Mouse (Mus musculus): ENCODE data around the gene Lmln. TPM values are rescaled to one million over a fixed set of nuclear protein-coding genes. Genes with fewer than 3 reads are reported as not detected.
"Not testable (repeated sequence)": the region's sequence is repeated elsewhere in the genome, so short reads cannot be mapped to it uniquely, and the experiment has no call there.

Lmln gene
- polyA plus RNA-seq, 1 experiment from 2014 or later, result 3.8 TPM

DNA sequence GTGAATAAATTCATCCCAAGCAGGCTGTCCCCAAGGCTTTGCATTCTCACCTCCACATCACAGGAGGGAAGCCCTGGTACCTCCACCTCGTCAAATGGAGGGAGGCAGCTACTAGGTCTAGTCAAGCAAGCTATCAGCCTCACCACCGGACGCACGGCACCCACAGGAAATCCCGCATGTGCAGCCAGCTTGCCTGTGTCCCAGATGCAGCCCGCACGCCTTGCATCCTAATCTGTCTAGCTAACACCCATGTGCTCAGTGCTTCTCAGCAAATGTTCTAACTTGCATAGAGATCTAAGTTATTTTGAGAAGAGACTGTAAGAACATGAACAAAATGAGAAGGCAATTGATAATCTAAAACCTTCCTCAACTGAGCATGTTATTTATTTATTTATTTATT is 36.0 kb upstream of the Lmln start:
- H3K27me3 ChIP-seq, result no peaks in the 10 kb centered on the region
- CTCF ChIA-PET, result interaction anchor here (1.4 kb wide), 1 partner anchor 129 kb away, joined by 3 read pairs; no protein-coding TSS in a partner anchor
- ATAC-seq (no peak), DNase-seq (ENCODE audit: low read depth, low spot score) (no peak)
- POLR2A ChIA-PET, result no interaction called here
- TF ChIP-seq CTCF (IDR thresholded peaks at IDR 0.05), result no peak
- in situ Hi-C loops (cut with MboI; ENCODE audit: low pct_unique_long_range_greater_than_20kb), result loop anchor here (10.0 kb wide), 2 partner anchors 212 to 332 kb away; partner anchors contain the start of gene Smbd1

DNA sequence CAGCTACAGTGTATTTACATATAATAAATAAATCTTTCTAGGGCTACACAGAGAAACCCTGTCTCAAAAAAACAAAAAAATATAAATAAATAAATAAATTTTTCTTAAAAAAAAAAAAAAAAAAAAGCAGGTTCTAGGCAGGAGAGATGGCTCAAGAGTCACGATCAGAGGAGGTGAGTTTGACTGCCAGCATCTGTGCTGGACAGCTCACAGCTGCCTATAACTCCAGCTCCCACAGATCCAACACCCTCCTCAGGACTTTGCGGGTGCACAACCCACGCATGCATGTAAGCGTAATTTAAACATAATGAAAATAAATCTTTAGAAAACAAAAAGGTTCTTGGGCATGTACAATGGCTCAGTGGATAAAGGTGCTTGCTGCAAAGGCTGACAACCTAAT is 26.3 kb upstream of the Lmln start:
- no peak for ATAC-seq
- in situ Hi-C loops (cut with MboI; ENCODE audit: low pct_unique_long_range_greater_than_20kb), result no loop called here
- TF ChIP-seq CTCF (IDR thresholded peaks at IDR 0.05), result no peak
- no peaks in the 10 kb centered on the region for H3K27me3 ChIP-seq
- POLR2A ChIA-PET, result no interaction called here
- CTCF ChIA-PET, result no interaction called here
- no peak for DNase-seq (ENCODE audit: low read depth, low spot score)

DNA sequence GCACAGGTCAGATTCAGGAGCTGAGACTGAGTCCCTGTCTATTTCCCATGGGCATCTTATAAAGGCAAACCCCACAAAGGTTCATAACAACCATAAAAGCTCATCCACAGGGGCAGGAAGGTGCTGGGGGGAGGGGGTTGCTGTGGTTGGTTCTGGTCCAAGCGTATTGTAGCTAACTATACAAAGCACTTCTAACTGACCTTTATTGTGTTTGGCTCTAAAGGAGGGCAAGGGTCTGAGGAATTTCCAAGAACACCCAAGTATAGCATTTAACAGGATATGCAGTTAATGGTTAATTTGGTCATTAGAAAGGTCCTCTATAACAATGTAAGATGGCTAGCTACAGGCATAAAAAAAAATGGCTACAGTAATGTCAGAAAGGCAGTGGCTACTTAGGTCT is 19.6 kb upstream of the Lmln start:
- in situ Hi-C loops (cut with MboI; ENCODE audit: low pct_unique_long_range_greater_than_20kb), result no loop called here
- no peaks in the 10 kb centered on the region for H3K27me3 ChIP-seq
- ChIA-PET CTCF (interaction anchor here (2.2 to 6.0 kb wide), 2 partner anchors 12 to 19 kb away, joined by 7 to 24 read pairs; no protein-coding TSS in a partner anchor), POLR2A (no interaction called here)
- ATAC-seq (no peak), DNase-seq (ENCODE audit: low read depth, low spot score) (no peak)
- TF ChIP-seq CTCF (IDR thresholded peaks at IDR 0.05), result no peak

DNA sequence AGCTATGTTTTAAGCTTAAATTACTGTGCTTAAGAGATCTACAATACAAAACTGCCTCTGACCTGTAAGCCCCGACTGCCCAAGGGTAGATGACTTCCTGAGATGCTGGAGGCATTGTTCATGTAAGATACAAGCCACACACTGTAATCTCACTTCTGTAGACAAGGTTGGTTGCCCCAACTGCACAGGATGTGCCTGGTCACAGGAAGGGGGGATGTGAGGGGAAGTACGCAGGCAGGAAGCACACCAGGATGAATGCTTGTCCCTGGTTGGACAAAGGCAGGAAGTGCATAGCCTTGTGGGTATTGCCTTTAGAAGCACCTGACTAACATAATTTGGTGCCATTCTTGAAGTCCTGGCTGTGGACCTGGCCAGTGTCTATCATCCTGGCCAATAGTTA is 19.1 kb upstream of the Lmln start:
- H3K27me3 ChIP-seq, result no peaks in the 10 kb centered on the region
- ChIA-PET POLR2A (interaction anchor here (0.6 kb wide), 1 partner anchor 106 kb away, joined by 4 read pairs; no protein-coding TSS in a partner anchor), CTCF (interaction anchor here (0.6 to 6.0 kb wide), 3 partner anchors 12 to 40 kb away, joined by 3 to 24 read pairs (median 7); no protein-coding TSS in a partner anchor)
- no peak for TF ChIP-seq CTCF (IDR thresholded peaks at IDR 0.05)
- in situ Hi-C loops (cut with MboI; ENCODE audit: low pct_unique_long_range_greater_than_20kb), result no loop called here
- no peak for ATAC-seq
- DNase-seq (ENCODE audit: low read depth, low spot score), result no peak

DNA sequence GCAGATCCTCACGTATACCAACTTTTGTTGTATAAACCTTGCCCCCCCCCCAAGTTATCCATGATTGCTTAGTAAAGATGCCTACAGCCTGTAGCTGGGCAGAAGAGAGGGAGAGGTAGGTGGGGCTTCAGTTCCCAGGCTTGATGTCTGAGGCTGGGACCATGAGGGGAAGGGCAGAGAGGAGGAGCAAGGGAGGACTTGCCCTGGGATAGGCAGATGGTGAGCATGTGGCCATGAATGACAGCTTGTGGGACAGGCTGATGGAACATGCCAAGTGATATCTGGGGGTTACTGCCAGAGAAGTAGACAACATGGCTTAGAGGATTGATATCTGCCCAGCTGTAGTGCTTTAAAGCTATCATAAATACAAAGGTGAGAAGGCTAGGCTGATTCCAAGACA is 14.3 kb upstream of the Lmln start:
- no peaks in the 10 kb centered on the region for H3K27me3 ChIP-seq
- CTCF ChIA-PET, result interaction anchor here (0.9 to 2.0 kb wide), 2 partner anchors 19 to 24 kb away, joined by 3 to 6 read pairs; no protein-coding TSS in a partner anchor
- in situ Hi-C loops (cut with MboI; ENCODE audit: low pct_unique_long_range_greater_than_20kb), result no loop called here
- no peak for TF ChIP-seq CTCF (IDR thresholded peaks at IDR 0.05)
- POLR2A ChIA-PET, result no interaction called here
- ATAC-seq, result no peak
- no peak for DNase-seq (ENCODE audit: low read depth, low spot score)

DNA sequence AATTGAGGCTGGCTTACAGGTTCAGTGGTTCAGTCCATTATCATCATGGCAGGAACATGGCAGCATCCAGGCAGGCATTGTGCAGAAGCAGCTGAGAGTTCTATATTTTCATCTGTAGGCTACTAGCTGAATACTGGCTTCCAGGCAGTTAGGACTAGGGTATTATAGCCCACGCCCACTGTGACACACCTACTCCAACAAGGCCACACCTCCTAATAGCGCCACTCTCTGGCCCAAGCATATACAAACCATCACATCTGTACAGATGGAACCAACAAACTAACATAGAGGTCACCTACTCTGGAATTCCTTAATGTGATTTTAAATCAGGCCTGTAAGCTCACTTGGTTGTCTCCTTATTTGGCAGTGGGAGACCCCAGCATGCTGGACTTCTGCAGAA is 13.6 kb upstream of the Lmln start:
- in situ Hi-C loops (cut with MboI; ENCODE audit: low pct_unique_long_range_greater_than_20kb), result no loop called here
- DNase-seq (ENCODE audit: low read depth, low spot score) (no peak), ATAC-seq (no peak)
- no peak for TF ChIP-seq CTCF (IDR thresholded peaks at IDR 0.05)
- POLR2A ChIA-PET, result no interaction called here
- no peaks in the 10 kb centered on the region for H3K27me3 ChIP-seq
- CTCF ChIA-PET, result interaction anchor here (2.0 kb wide), 1 partner anchor 25 kb away, joined by 6 read pairs; no protein-coding TSS in a partner anchor

DNA sequence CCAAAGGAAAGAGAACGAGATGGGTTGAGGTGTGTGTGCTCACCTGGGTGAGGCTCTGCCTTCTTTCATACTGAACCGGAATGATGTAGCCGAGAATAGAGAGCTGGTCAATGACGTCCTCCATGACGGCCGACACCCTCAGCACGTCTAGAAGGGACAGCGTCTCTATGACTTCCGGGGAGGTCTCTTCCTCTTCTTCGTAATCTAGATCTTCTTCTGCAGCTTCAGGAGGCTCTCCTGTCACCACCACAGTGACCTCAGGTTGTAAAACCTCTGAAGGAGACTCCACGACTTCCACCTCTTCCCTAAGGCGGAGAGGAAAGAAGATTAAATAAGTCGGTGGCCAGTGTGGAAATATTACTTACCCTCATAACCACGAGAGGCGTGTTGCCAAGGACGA is 12.5 kb upstream of the Lmln start:
- CTCF ChIA-PET, result no interaction called here
- no peak for DNase-seq (ENCODE audit: low read depth, low spot score)
- in situ Hi-C loops (cut with MboI; ENCODE audit: low pct_unique_long_range_greater_than_20kb), result no loop called here
- TF ChIP-seq CTCF (IDR thresholded peaks at IDR 0.05), result no peak
- POLR2A ChIA-PET, result no interaction called here
- ATAC-seq, result no peak
- H3K27me3 ChIP-seq, result no peaks in the 10 kb centered on the region

DNA sequence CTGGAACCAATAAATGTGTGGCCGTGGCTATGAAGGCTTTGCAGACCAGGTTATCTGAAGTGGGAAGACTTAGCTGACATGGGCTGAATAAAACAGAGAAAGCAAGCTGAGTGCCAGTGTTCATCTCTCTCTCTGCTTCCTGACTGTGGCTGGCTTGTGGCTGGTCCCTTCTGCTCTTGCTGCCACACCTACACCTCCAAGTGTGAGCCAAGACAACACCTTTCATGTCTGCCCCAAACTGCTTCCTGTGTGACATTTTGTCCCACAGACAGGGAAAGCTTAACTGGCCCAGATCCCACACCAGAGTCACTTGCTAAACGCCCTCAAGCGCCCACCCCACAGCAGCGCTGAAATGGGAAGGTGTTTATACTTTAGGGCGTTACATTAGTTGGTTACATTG is 9.2 kb upstream of the Lmln start:
- ATAC-seq (no peak), DNase-seq (ENCODE audit: low read depth, low spot score) (no peak)
- ChIA-PET CTCF (no interaction called here), POLR2A (no interaction called here)
- H3K27me3 ChIP-seq, result no peaks in the 10 kb centered on the region
- in situ Hi-C loops (cut with MboI; ENCODE audit: low pct_unique_long_range_greater_than_20kb), result no loop called here
- no peak for TF ChIP-seq CTCF (IDR thresholded peaks at IDR 0.05)

DNA sequence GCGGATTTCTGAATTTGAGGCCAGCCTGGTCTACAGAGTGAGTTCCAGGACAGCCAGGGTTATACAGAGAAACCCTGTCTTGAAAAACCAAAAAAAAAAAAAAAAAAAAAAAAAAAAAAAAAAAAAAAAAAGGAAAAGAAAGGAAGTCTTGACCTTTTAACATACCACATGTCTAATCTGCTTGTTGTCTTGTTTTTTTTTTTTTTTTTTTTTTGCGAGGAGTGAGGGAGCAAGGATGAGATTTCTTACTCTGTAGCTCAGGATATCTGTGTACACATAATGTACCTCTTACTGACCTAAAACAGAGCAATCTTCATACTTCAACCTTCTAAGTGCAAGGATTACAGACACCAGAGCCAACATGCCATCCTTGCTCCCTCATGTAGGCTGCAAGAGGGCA is 7.4 kb upstream of the Lmln start:
- in situ Hi-C loops (cut with MboI; ENCODE audit: low pct_unique_long_range_greater_than_20kb); POLR2A ChIA-PET; H3K27me3 ChIP-seq; ATAC-seq; DNase-seq (ENCODE audit: low read depth, low spot score): not testable (repeated sequence)
- CTCF ChIA-PET, result interaction anchor here (1.5 to 1.9 kb wide), 2 partner anchors 31 to 32 kb away, joined by 5 to 7 read pairs; no protein-coding TSS in a partner anchor

DNA sequence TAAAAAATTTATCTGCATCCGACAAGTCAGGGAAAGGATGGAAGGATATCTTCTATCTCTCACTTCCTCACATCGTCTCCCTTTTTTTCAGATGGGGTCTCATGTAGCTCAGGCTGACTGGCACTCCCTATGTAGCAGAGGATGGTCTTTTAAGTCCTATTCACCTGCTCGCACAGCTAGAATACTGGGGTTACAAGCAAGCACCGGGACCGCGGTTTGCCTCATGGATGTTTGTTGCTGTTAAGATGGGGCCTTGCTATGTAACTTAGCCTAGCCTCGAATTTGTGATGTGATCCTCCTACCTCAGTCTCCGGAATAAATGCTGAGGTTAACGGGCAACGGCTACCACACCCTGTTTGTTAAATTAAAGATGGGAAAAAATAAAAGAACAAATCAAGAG is 6.7 kb upstream of the Lmln start:
- CTCF ChIA-PET, result interaction anchor here (1.5 to 1.9 kb wide), 3 partner anchors 10 to 32 kb away, joined by 4 to 7 read pairs (median 5); no protein-coding TSS in a partner anchor
- ATAC-seq (peak; percentile 25), DNase-seq (ENCODE audit: low read depth, low spot score) (no peak)
- no peaks in the 10 kb centered on the region for H3K27me3 ChIP-seq
- TF ChIP-seq CTCF (IDR thresholded peaks at IDR 0.05), result no peak
- in situ Hi-C loops (cut with MboI; ENCODE audit: low pct_unique_long_range_greater_than_20kb), result no loop called here
- POLR2A ChIA-PET, result interaction anchor here (1.8 kb wide), 1 partner anchor 31 kb away, joined by 3 read pairs; no protein-coding TSS in a partner anchor

DNA sequence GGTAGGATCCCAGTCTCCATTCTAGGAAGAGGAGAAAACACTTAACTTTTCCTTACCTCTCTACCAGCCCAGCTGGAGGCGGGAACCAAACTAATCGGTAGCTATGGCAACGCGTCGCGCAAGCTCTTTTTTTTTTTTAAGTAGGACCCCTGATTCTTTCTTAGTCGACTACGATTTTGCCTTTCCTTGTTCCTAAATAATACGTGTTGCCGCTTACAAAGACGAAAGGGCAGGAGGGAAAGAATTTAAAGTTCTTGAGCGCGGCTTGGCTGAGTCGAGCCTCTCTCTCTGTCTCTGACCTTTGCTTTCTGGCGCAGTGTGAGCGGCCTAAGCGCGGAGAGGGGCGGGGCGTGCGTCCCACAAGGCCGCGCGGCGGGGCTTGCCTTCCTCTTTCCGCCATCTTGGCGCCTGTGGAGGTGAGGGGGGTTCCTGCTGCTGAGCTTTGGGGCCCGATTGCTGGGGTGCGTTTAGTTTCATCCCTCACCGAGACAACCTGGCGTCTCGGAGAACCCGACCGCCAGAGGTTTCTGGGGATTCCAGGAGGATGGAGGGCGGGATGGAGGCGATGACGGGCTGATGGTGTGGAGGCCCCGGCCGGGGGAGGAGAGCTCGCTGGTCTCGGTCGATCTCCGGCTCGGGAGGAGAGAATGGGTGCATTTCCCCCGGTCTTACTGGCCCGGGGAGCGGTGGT is 6.1 kb upstream of the Lmln start, which contains the start of the genes Iqcg and Rpl35a:
Gene Iqcg (minus strand): TSS at position 124 of the 691 bp plus-strand sequence.
Gene Rpl35a (plus strand): TSS at position 359 of the 691 bp plus-strand sequence.
- in situ Hi-C loops (cut with MboI; ENCODE audit: low pct_unique_long_range_greater_than_20kb), result no loop called here
- no peak for TF ChIP-seq CTCF (IDR thresholded peaks at IDR 0.05)
- ChIA-PET POLR2A (interaction anchor here (1.8 kb wide), 1 partner anchor 32 kb away, joined by 3 read pairs; no protein-coding TSS in a partner anchor), CTCF (interaction anchor here (1.6 to 1.9 kb wide), 2 partner anchors 11 to 33 kb away, joined by 4 to 7 read pairs; no protein-coding TSS in a partner anchor)
- DNase-seq (ENCODE audit: low read depth, low spot score), result peak; percentile 68
- peak; percentile 86 for ATAC-seq
- no peaks in the 10 kb centered on the region for H3K27me3 ChIP-seq

All from Patski (cell line).